Mouse (Mus musculus) olfactory bulb, adult 2 months (tissue): ENCODE data around the gene Fam227b.

Source experiments
- CTCF ChIP-seq: fragments of 200-500 bp; IDR thresholded peaks from 2 replicates; pipeline ENCODE4 v1.5.1; 2012; ENCODE audit warnings: low read depth, mild to moderate bottlenecking, low read length, moderate library complexity; ENCODE audit not compliant: insufficient read depth
- POLR2A ChIP-seq: fragments of 200-500 bp; IDR thresholded peaks from 2 replicates; pipeline ENCODE4 v1.6.1; 2012; ENCODE audit warnings: mild to moderate bottlenecking, low read depth, low read length, moderate library complexity; ENCODE audit not compliant: insufficient read depth

DNA sequence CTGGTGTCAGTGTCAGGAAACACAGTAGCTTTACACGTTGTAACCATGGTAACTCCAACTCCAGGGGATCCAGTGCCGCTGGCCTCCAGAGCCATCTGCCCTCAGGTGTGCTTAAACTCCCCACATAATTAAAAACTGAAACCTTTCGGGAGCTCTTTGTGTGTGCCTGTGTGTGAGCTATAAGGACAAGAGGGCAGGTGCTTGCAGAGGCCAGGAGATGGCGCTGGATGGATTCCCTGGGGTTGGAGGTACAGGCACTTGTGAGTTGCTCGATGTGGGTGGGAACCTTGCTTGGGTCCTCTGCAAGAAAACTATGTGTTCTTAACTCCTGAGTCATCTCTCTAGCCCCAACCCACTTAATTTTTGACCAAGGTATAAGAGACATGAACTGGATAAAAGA is 215.4 kb downstream of the Fam227b start:
- TF ChIP-seq CTCF (no peak), POLR2A (no peak)
